Mouse (Mus musculus): Measurements from ENCODE around the gene Mfap3l. TPM values are rescaled to one million over a fixed set of nuclear protein-coding genes. Genes with fewer than 3 reads are reported as not detected.
"Not testable (repeated sequence)": the region's sequence is repeated elsewhere in the genome, so short reads cannot be mapped to it uniquely, and the experiment has no call there.

Mfap3l gene
- polyA plus RNA-seq, 1 experiment: 0.24 TPM

- 48% methylated on average over 1 of the region's 1 CpGs for WGBS
- no peak overlapping the region for H3K27ac ChIP-seq (ENCODE audit: insufficient read depth, low read depth, low read length)
- H3K4me1 ChIP-seq (ENCODE audit: control insufficient read depth, insufficient read depth, insufficient read length, low read length): no peaks in the 10 kb centered on the region
- TF ChIP-seq POLR2A (IDR thresholded peaks at IDR 0.05; ENCODE audit: low read depth, low read length) (no peak), CTCF (IDR thresholded peaks at IDR 0.05; ENCODE audit: extremely low read depth, insufficient read length, insufficient replicate concordance, low read depth, low read length) (no peak)
- H3K27me3 ChIP-seq (ENCODE audit: control insufficient read depth, insufficient read depth, low read length): no peaks in the 10 kb centered on the region
- H3K4me3 ChIP-seq (ENCODE audit: low read depth, low read length): no peak overlapping the region
- H3K36me3 ChIP-seq (ENCODE audit: control insufficient read depth, insufficient read depth, low read length): no peaks in the 10 kb centered on the region
These were observed 16.5 kb downstream of the Mfap3l start for GRCm38 (mm10) chr8:60649081-60649480.

GRCm38 (mm10) chr8:60650119-60650518 is 17.5 kb downstream of the Mfap3l start:
- Histone ChIP-seq H3K4me1 (ENCODE audit: control insufficient read depth, insufficient read depth, insufficient read length, low read length) (no peaks in the 10 kb centered on the region), H3K36me3 (ENCODE audit: control insufficient read depth, insufficient read depth, low read length) (no peaks in the 10 kb centered on the region), H3K4me3 (ENCODE audit: low read depth, low read length) (no peak overlapping the region), H3K27ac (ENCODE audit: insufficient read depth, low read depth, low read length) (no peak overlapping the region), H3K27me3 (ENCODE audit: control insufficient read depth, insufficient read depth, low read length) (no peaks in the 10 kb centered on the region)
- no peak for TF ChIP-seq POLR2A (IDR thresholded peaks at IDR 0.05; ENCODE audit: low read depth, low read length)
- TF ChIP-seq CTCF (IDR thresholded peaks at IDR 0.05; ENCODE audit: extremely low read depth, insufficient read length, insufficient replicate concordance, low read depth, low read length): no peak
- WGBS: 69% methylated on average over 4 of the region's 4 CpGs

GRCm38 (mm10) chr8:60657425-60658113 is 24.9 kb downstream of the Mfap3l start:
- Histone ChIP-seq H3K27ac (ENCODE audit: insufficient read depth, low read depth, low read length) (no peak overlapping the region), H3K36me3 (ENCODE audit: control insufficient read depth, insufficient read depth, low read length) (no peaks in the 10 kb centered on the region), H3K4me3 (ENCODE audit: low read depth, low read length) (no peak overlapping the region), H3K4me1 (ENCODE audit: control insufficient read depth, insufficient read depth, insufficient read length, low read length) (no peaks in the 10 kb centered on the region), H3K27me3 (ENCODE audit: control insufficient read depth, insufficient read depth, low read length) (no peaks in the 10 kb centered on the region)
- no peak for TF ChIP-seq CTCF (IDR thresholded peaks at IDR 0.05; ENCODE audit: extremely low read depth, insufficient read length, insufficient replicate concordance, low read depth, low read length)
- TF ChIP-seq POLR2A (IDR thresholded peaks at IDR 0.05; ENCODE audit: low read depth, low read length): no peak
- 72% methylated on average over 6 of the region's 6 CpGs for WGBS

GRCm38 (mm10) chr8:60658114-60658500 is 25.5 kb downstream of the Mfap3l start:
- TF ChIP-seq POLR2A (IDR thresholded peaks at IDR 0.05; ENCODE audit: low read depth, low read length): no peak
- TF ChIP-seq CTCF (IDR thresholded peaks at IDR 0.05; ENCODE audit: extremely low read depth, insufficient read length, insufficient replicate concordance, low read depth, low read length): no peak
- Histone ChIP-seq H3K4me1 (ENCODE audit: control insufficient read depth, insufficient read depth, insufficient read length, low read length) (no peaks in the 10 kb centered on the region), H3K36me3 (ENCODE audit: control insufficient read depth, insufficient read depth, low read length) (no peaks in the 10 kb centered on the region), H3K4me3 (ENCODE audit: low read depth, low read length) (no peak overlapping the region), H3K27me3 (ENCODE audit: control insufficient read depth, insufficient read depth, low read length) (no peaks in the 10 kb centered on the region), H3K27ac (ENCODE audit: insufficient read depth, low read depth, low read length) (no peak overlapping the region)
- 82% methylated on average over 6 of the region's 6 CpGs for WGBS

DNA sequence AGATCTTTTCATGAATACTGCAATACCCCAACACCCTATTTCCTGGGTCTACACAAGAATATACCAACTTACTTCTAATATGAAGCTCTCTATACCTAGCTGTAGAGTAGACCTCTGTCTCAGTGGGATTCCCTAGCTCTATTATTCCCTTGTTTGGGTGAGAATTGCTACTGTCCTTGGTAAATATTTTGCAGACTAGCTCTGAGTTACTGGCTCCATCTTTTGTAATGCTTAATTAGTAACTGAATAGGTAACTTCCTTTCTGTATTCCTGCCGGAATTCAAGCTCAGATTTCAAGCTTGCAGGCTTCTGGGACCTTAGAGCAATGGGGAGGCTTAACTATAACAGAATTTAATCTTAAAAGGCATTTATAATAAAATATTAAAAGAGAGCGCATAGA is 26.1 kb downstream of the Mfap3l start:
- H3K27me3 ChIP-seq (ENCODE audit: control insufficient read depth, insufficient read depth, low read length); H3K27ac ChIP-seq (ENCODE audit: insufficient read depth, low read depth, low read length); H3K4me1 ChIP-seq (ENCODE audit: control insufficient read depth, insufficient read depth, insufficient read length, low read length); H3K36me3 ChIP-seq (ENCODE audit: control insufficient read depth, insufficient read depth, low read length); H3K4me3 ChIP-seq (ENCODE audit: low read depth, low read length): not testable (repeated sequence)
- 78% methylated on average over 2 of the region's 2 CpGs for WGBS

DNA sequence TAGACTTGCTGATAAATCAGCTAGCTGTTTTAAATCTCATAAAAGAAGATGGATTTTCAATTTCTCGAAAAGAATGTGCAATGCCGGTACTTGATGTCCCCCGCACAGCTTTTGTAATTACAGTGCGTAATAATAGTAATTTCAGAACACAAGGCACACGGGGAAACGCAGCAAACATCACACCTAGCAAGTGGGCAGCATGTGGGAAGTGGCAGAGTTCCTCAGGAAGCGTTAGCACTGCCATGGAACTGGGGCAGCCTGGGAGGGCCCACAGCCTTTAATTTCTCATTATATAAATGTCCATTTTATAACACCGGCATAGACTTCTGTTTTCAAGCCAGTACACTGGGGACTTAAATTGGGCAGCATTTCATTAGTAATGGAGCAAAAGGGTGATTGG is 27.1 kb downstream of the Mfap3l start:
- H3K27ac ChIP-seq (ENCODE audit: insufficient read depth, low read depth, low read length): no peak overlapping the region
- TF ChIP-seq CTCF (IDR thresholded peaks at IDR 0.05; ENCODE audit: extremely low read depth, insufficient read length, insufficient replicate concordance, low read depth, low read length) (no peak), POLR2A (IDR thresholded peaks at IDR 0.05; ENCODE audit: low read depth, low read length) (no peak)
- no peak overlapping the region for H3K4me3 ChIP-seq (ENCODE audit: low read depth, low read length)
- no peaks in the 10 kb centered on the region for H3K27me3 ChIP-seq (ENCODE audit: control insufficient read depth, insufficient read depth, low read length)
- H3K36me3 ChIP-seq (ENCODE audit: control insufficient read depth, insufficient read depth, low read length): no peaks in the 10 kb centered on the region
- WGBS: 91% methylated on average over 8 of the region's 8 CpGs
- H3K4me1 ChIP-seq (ENCODE audit: control insufficient read depth, insufficient read depth, insufficient read length, low read length): no peaks in the 10 kb centered on the region

DNA sequence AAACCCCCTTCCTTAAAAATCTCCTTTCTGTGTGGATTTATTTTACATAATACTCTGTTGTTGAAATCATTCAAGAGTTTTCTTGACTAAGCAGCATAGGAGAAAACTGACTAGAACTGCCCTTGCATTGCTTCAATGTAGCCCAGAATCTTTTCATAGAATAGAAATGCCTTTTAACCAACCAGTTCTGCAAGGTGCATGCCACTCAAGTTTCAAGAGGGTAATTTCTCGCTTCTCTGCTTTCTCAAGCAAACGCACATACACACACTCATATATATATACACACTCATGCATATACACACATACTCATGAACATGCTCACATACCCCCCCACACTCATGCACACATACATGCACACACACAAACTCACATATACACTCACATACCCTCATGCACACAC is 28.6 kb downstream of the Mfap3l start:
- H3K4me3 ChIP-seq (ENCODE audit: low read depth, low read length): no peak overlapping the region
- no peaks in the 10 kb centered on the region for H3K4me1 ChIP-seq (ENCODE audit: control insufficient read depth, insufficient read depth, insufficient read length, low read length)
- no peak for TF ChIP-seq POLR2A (IDR thresholded peaks at IDR 0.05; ENCODE audit: low read depth, low read length)
- no peak for TF ChIP-seq CTCF (IDR thresholded peaks at IDR 0.05; ENCODE audit: extremely low read depth, insufficient read length, insufficient replicate concordance, low read depth, low read length)
- no peaks in the 10 kb centered on the region for H3K36me3 ChIP-seq (ENCODE audit: control insufficient read depth, insufficient read depth, low read length)
- 88% methylated on average over 2 of the region's 2 CpGs for WGBS
- no peaks in the 10 kb centered on the region for H3K27me3 ChIP-seq (ENCODE audit: control insufficient read depth, insufficient read depth, low read length)
- no peak overlapping the region for H3K27ac ChIP-seq (ENCODE audit: insufficient read depth, low read depth, low read length)

All from small intestine, adult 2 months (tissue).